Mouse (Mus musculus) lung, postnatal 36 days (tissue): Measurements from ENCODE around the gene Inip.
A peak's percentile ranks its signal among the peaks of the same experiment; 100 is the strongest.
"Not testable (repeated sequence)": the region's sequence is repeated elsewhere in the genome, so short reads cannot be mapped to it uniquely, and the experiment has no call there.

Experiments used
- DNase-seq: peaks from one replicate; pipeline ENCODE4 v3.0.0; 2022; ENCODE audit warnings: mixed read lengths

Gene Inip

GRCm38 (mm10) chr4:59807521-59807920 lies 6.1 kb upstream of the Inip start:
- DNase-seq = no peak

GRCm38 (mm10) chr4:59806879-59807195 lies 5.4 kb upstream of the Inip start:
- DNase-seq = no peak

- peak; percentile 65 for DNase-seq
Measured at GRCm38 (mm10) chr4:59805968-59806878, 4.8 kb upstream of the Inip start.

- DNase-seq = peak; percentile 91
Measured at GRCm38 (mm10) chr4:59805181-59805967, 4.0 kb upstream of the Inip start, which contains the start of gene Snx30. Gene Snx30, plus strand, starts transcription at chr4:59805840.

GRCm38 (mm10) chr4:59804754-59805153 lies 3.4 kb upstream of the Inip start:
- DNase-seq = no peak

GRCm38 (mm10) chr4:59803358-59803757 lies 2.0 kb upstream of the Inip start:
- peak; percentile 61 for DNase-seq

- DNase-seq = no peak
Measured at GRCm38 (mm10) chr4:59802792-59803191, 1.4 kb upstream of the Inip start.

GRCm38 (mm10) chr4:59802107-59802506 lies 718 bp upstream of the Inip start:
- no peak for DNase-seq

- DNase-seq = no peak
Measured at GRCm38 (mm10) chr4:59800181-59800580, 1.2 kb downstream of the Inip start.

- no peak for DNase-seq
Measured at GRCm38 (mm10) chr4:59795788-59796455, 5.5 kb downstream of the Inip start.

GRCm38 (mm10) chr4:59794116-59794515 lies 7.3 kb downstream of the Inip start:
- no peak for DNase-seq

- not testable (repeated sequence) for DNase-seq
Measured at GRCm38 (mm10) chr4:59793626-59794025, 7.8 kb downstream of the Inip start.

GRCm38 (mm10) chr4:59789015-59789414 lies 12.4 kb downstream of the Inip start:
- DNase-seq = peak; percentile 17

- peak; percentile 86 for DNase-seq
Measured at GRCm38 (mm10) chr4:59787126-59787525, 14.3 kb downstream of the Inip start.

GRCm38 (mm10) chr4:59786661-59787060 lies 14.7 kb downstream of the Inip start:
- DNase-seq = peak; percentile 87

GRCm38 (mm10) chr4:59785412-59785811 lies 16.0 kb downstream of the Inip start:
- DNase-seq = no peak

- peak; percentile 98 for DNase-seq
Measured at GRCm38 (mm10) chr4:59783685-59784279, 17.6 kb downstream of the Inip start.

GRCm38 (mm10) chr4:59782853-59783684 lies 18.3 kb downstream of the Inip start:
- DNase-seq = no peak

- DNase-seq = peak; percentile 61
Measured at GRCm38 (mm10) chr4:59780568-59780967, 20.8 kb downstream of the Inip start.

GRCm38 (mm10) chr4:59777828-59778227 lies 23.6 kb downstream of the Inip start:
- DNase-seq = no peak

GRCm38 (mm10) chr4:59772171-59772879 lies 29.1 kb downstream of the Inip start:
- DNase-seq = no peak
